Mouse (Mus musculus) liver, embryonic 14.5 days (tissue): ENCODE measurements around the gene Nrtn.

Experiments
- CTCF ChIP-seq: IDR thresholded peaks from 2 replicates; pipeline ENCODE4 v1.5.1; 2016; ENCODE audit warnings: antibody characterized with exemption, low read depth, control low read depth
- EP300 ChIP-seq: IDR thresholded peaks from 2 replicates; pipeline ENCODE4 v1.6.1; 2016; ENCODE audit warnings: antibody characterized with exemption, low read depth

GRCm38 (mm10) chr17:56763741-56764250 is 6.5 kb upstream of the Nrtn start:
- no peak for TF ChIP-seq CTCF
- TF ChIP-seq EP300: no peak
